Mouse (Mus musculus): ENCODE results near the gene Ccnd2. TPM values are rescaled to one million over a fixed set of nuclear protein-coding genes. Genes with fewer than 3 reads are reported as not detected.

Gene Ccnd2
- 286 and 310 TPM in 2 replicates for polyA plus RNA-seq (2015; fragmentation: Nextera tagmentation; extraction: Ambion mirVana)

DNA sequence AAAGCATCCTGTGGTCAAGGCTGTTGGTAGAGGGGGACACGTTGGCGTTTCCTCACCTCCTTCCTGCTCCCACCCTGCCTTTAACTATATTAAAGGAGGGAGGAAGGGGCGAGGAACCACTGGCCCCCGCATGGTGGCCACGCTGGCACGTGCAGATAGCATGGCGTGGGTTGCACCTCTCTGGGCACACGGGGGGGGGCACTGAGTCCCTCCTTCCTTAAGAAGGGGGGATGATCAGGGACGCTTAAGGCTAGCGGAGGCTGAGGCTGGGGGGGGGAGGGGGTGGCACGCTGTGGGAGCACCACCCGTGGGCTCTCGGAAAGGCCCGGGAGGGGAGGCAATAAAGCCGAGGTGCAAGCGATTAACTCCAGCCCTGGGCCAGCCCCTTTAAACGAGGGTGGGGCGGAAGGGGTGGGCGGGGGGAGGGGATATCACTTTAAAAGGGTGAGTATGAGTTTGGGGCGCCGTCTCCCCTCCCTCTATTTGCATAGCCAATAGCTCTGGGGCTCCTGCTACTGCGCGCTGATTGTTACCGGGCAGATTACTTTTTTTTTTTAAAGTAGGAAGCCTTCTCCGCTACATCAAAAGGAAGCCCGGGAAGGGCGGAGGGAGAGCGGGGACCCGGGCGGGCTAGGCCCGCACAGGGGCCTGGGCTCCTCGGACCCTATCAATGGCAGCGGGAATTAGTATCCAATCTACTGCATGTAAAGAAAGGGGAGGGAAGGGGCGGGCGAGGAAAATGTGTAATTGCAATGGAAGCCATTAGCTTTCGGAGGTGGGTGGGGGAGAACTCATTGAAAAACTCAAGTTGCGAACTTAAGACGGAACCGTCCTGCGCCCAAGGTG, at the start of gene Ccnd2:
Ccnd2 (minus strand) TSS at position 88 of the 846 bp plus-strand sequence.
- ATAC-seq (peak; percentile 72), DNase-seq (ENCODE audit: low spot score) (peak; percentile 89)
- H3K36me3 ChIP-seq (ENCODE audit: insufficient read depth, low read length): no peaks in the 10 kb centered on the region
- H3K9me3 ChIP-seq (ENCODE audit: low read length): no peaks in the 10 kb centered on the region
- H3K4me1 ChIP-seq (ENCODE audit: insufficient read depth, low read depth, low read length): peaks cover 35% of the 10 kb centered on the region; the same call in 1 of the 2 replicates
- H3K27me3 ChIP-seq (replicated peaks; ENCODE audit: insufficient read depth, low read length): peaks cover 3% of the 10 kb centered on the region; the same call in 1 of the 2 replicates
- WGBS: under 1% methylated on average over 35 of the region's 40 CpGs
- peak within 1 kb of the TSS; percentile 75 for H3K4me3 ChIP-seq (ENCODE audit: low read depth, low read length)
- H3K9ac ChIP-seq (replicated peaks; ENCODE audit: low read depth): no peak within 1 kb of the TSS
- peak within 1 kb of the TSS; percentile 57 for H3K27ac ChIP-seq (ENCODE audit: low read length)
- TF ChIP-seq EP300 (IDR thresholded peaks at IDR 0.05) (no peak), CTCF (IDR thresholded peaks at IDR 0.05) (no peak)
- H3K4me2 ChIP-seq (replicated peaks; ENCODE audit: low read depth, low read length): peak within 1 kb of the TSS; percentile 90

DNA sequence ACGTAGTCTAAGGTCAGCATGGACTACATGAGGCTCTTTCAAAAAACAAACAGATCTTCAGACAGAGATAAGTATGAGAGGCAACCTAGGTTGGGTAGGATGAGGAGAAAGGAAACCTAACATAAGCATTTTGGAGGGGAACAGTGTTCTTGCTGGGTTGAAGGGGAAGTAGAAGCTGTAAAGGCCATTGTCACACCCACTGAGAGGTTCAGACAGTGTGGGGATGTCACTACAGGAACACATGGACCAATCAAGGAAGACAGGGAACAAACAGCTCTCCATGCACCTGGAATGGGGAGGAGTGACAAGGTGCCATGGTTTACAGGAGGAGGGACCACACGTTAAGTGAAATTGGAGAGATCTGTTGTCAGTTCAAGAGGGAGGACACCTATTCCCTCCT, 45.0 kb upstream of the Ccnd2 start:
- Histone ChIP-seq H3K4me2 (replicated peaks; ENCODE audit: low read depth, low read length) (no peak overlapping the region), H3K4me1 (ENCODE audit: insufficient read depth, low read depth, low read length) (no peaks in the 10 kb centered on the region), H3K27ac (ENCODE audit: low read length) (no peak overlapping the region), H3K9me3 (ENCODE audit: low read length) (no peaks in the 10 kb centered on the region), H3K4me3 (ENCODE audit: low read depth, low read length) (no peak overlapping the region), H3K9ac (replicated peaks; ENCODE audit: low read depth) (no peak overlapping the region), H3K27me3 (replicated peaks; ENCODE audit: insufficient read depth, low read length) (no peaks in the 10 kb centered on the region), H3K36me3 (ENCODE audit: insufficient read depth, low read length) (no peaks in the 10 kb centered on the region)
- no peak for ATAC-seq
- TF ChIP-seq EP300 (IDR thresholded peaks at IDR 0.05) (no peak), CTCF (IDR thresholded peaks at IDR 0.05) (no peak)
- no peak for DNase-seq (ENCODE audit: low spot score)
- 60% methylated on average over 2 of the region's 2 CpGs for WGBS

DNA sequence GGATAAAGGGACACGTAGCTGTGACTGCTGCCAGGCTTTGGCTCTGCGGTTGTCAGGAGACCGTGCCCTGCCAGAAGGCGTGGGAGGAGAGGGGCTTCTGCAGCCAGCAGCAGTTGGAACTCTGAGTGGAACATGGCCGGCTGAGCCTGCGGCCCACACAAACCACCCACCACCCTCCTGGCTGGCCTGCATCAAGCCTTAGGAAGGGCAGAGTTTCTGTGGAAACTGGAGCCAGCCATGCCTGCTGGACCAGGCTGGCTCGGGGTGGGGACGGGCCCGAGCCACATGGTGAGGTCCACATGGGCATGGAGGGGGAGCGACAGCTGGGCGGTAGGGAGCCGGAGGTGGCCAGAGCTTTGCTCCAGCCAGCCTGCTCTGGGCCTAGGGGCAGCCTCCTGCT, 29.3 kb upstream of the Ccnd2 start:
- Histone ChIP-seq H3K4me1 (ENCODE audit: insufficient read depth, low read depth, low read length) (no peaks in the 10 kb centered on the region), H3K36me3 (ENCODE audit: insufficient read depth, low read length) (no peaks in the 10 kb centered on the region), H3K4me3 (ENCODE audit: low read depth, low read length) (no peak overlapping the region), H3K27ac (ENCODE audit: low read length) (no peak overlapping the region), H3K4me2 (replicated peaks; ENCODE audit: low read depth, low read length) (no peak overlapping the region), H3K9ac (replicated peaks; ENCODE audit: low read depth) (no peak overlapping the region), H3K9me3 (ENCODE audit: low read length) (no peaks in the 10 kb centered on the region), H3K27me3 (replicated peaks; ENCODE audit: insufficient read depth, low read length) (no peaks in the 10 kb centered on the region)
- 77% methylated on average over 12 of the region's 12 CpGs for WGBS
- ATAC-seq (no peak), DNase-seq (ENCODE audit: low spot score) (no peak)
- TF ChIP-seq CTCF (IDR thresholded peaks at IDR 0.05) (no peak), EP300 (IDR thresholded peaks at IDR 0.05) (no peak)

DNA sequence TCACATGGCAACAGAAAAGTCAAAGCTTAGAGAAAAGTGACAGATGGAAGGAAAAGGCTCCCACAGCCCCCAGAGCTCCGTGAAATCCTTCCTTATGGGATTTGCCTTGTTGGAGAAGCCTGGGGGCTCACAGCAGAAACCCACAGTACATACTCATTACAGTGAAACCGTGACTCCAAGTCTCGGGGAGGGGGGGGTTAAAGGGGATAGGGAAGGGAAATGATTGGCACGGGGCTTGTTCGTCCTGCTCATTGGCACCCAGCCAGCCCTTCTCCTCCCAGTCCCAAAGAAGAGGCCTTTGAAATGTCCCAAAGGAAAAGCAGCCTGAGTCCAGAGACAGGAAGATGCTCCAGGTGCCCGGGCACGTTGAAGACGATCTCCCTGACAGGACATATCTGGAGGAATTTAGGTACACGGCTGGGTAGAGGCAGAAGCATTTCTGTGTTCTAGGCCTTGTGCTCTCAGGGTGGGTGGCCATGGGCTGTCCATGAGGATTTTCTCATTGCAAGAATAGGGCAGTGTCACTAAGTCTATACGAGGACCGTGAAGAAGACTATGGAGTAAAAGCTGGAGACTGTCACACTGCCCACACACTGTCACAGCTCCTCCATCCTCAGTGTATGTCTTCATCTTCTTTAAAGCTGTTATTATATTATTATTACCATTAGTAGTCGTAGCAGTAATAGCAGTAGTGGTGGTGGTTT, 27.2 kb upstream of the Ccnd2 start:
- H3K36me3 ChIP-seq (ENCODE audit: insufficient read depth, low read length): no peaks in the 10 kb centered on the region
- 47% methylated on average over 12 of the region's 12 CpGs for WGBS
- H3K4me2 ChIP-seq (replicated peaks; ENCODE audit: low read depth, low read length): no peak overlapping the region
- no peak for ATAC-seq
- no peak overlapping the region for H3K4me3 ChIP-seq (ENCODE audit: low read depth, low read length)
- H3K9ac ChIP-seq (replicated peaks; ENCODE audit: low read depth): no peak overlapping the region
- no peaks in the 10 kb centered on the region for H3K27me3 ChIP-seq (replicated peaks; ENCODE audit: insufficient read depth, low read length)
- peak; percentile 16 for DNase-seq (ENCODE audit: low spot score)
- no peaks in the 10 kb centered on the region for H3K9me3 ChIP-seq (ENCODE audit: low read length)
- TF ChIP-seq EP300 (IDR thresholded peaks at IDR 0.05): no peak
- TF ChIP-seq CTCF (IDR thresholded peaks at IDR 0.05): no peak
- H3K27ac ChIP-seq (ENCODE audit: low read length): no peak overlapping the region
- H3K4me1 ChIP-seq (ENCODE audit: insufficient read depth, low read depth, low read length): no peaks in the 10 kb centered on the region

DNA sequence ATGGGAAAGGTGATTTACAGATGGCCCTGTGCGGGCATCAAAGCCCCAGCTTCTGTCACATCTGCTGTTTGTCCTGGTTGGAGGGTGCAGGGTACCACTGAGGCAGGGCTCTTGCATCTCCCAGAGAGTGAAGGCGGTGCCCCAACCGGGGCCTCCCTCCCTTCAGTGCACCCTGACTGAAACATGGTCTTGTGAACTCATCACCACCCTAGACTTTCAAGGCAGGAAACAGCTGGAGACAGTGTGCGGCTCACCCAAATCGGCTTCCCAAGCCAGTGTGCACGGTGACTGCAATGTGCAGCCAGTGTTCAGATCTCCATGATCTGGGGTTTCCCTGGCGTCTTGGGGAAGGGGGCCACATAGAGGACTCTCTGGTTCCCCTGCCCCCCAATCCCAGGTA, 26.0 kb upstream of the Ccnd2 start:
- H3K27me3 ChIP-seq (replicated peaks; ENCODE audit: insufficient read depth, low read length): no peaks in the 10 kb centered on the region
- no peaks in the 10 kb centered on the region for H3K4me1 ChIP-seq (ENCODE audit: insufficient read depth, low read depth, low read length)
- no peak overlapping the region for H3K4me2 ChIP-seq (replicated peaks; ENCODE audit: low read depth, low read length)
- no peaks in the 10 kb centered on the region for H3K36me3 ChIP-seq (ENCODE audit: insufficient read depth, low read length)
- H3K9me3 ChIP-seq (ENCODE audit: low read length): no peaks in the 10 kb centered on the region
- no peak overlapping the region for H3K9ac ChIP-seq (replicated peaks; ENCODE audit: low read depth)
- DNase-seq (ENCODE audit: low spot score) (peak; percentile 26), ATAC-seq (peak; percentile 54)
- no peak overlapping the region for H3K27ac ChIP-seq (ENCODE audit: low read length)
- H3K4me3 ChIP-seq (ENCODE audit: low read depth, low read length): no peak overlapping the region
- WGBS: 58% methylated on average over 7 of the region's 7 CpGs
- TF ChIP-seq CTCF (IDR thresholded peaks at IDR 0.05) (no peak), EP300 (IDR thresholded peaks at IDR 0.05) (no peak)

DNA sequence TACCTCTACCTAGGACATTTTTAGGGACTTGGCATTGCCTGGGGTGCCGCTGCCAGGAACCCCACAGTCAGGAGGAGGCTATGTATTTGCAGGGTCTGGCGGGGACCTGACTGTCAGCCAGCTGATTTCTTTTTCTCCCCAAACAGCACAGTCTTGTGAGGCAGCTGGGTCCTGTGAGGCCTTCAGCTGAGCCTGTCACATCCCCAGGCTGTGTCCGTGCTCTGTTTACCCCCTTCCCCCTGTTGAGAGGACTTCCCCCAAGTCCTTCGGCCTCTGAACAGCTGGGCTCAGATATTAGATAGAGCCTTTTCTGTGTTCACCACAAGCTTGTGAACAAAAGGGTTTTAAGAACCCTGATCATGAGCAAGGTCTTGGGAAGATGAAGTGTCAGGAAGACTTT, 25.4 kb upstream of the Ccnd2 start:
- H3K27me3 ChIP-seq (replicated peaks; ENCODE audit: insufficient read depth, low read length): no peaks in the 10 kb centered on the region
- H3K9me3 ChIP-seq (ENCODE audit: low read length): no peaks in the 10 kb centered on the region
- DNase-seq (ENCODE audit: low spot score) (peak; percentile 54), ATAC-seq (peak; percentile 85)
- no peaks in the 10 kb centered on the region for H3K4me1 ChIP-seq (ENCODE audit: insufficient read depth, low read depth, low read length)
- no peak overlapping the region for H3K9ac ChIP-seq (replicated peaks; ENCODE audit: low read depth)
- WGBS: 35% methylated on average over 4 of the region's 4 CpGs
- no peak overlapping the region for H3K4me2 ChIP-seq (replicated peaks; ENCODE audit: low read depth, low read length)
- TF ChIP-seq EP300 (IDR thresholded peaks at IDR 0.05): no peak
- H3K27ac ChIP-seq (ENCODE audit: low read length): no peak overlapping the region
- no peak overlapping the region for H3K4me3 ChIP-seq (ENCODE audit: low read depth, low read length)
- H3K36me3 ChIP-seq (ENCODE audit: insufficient read depth, low read length): no peaks in the 10 kb centered on the region
